Mouse (Mus musculus) mouse embryonic stem cell (cell line): ENCODE measurements around the gene Hoxa6.

Source experiments
- in situ Hi-C, 2 experiments: fragments of 300-500 bp; cut with MboI; formaldehyde crosslinking; loops; 1 replicate in 1 of 2; 3 replicates in 1 of 2; pipeline ENCODE4 v1.14.3; 2019 to 2020; ENCODE audit warnings: low sequenced_read_pairs in 2 of 2, low pct_unique_long_range_greater_than_20kb in 1 of 2, mixed read lengths in 1 of 2; ENCODE audit not compliant: unreplicated experiment in 1 of 2

Gene Hoxa6

GRCm38 (mm10) chr6:52177061-52177735 is 31.3 kb downstream of the Hoxa6 start, which contains the start of gene 5730596B20Rik:
TSS of gene 5730596B20Rik (plus strand) at chr6:52177498.
- in situ Hi-C loops = no loop called here

DNA sequence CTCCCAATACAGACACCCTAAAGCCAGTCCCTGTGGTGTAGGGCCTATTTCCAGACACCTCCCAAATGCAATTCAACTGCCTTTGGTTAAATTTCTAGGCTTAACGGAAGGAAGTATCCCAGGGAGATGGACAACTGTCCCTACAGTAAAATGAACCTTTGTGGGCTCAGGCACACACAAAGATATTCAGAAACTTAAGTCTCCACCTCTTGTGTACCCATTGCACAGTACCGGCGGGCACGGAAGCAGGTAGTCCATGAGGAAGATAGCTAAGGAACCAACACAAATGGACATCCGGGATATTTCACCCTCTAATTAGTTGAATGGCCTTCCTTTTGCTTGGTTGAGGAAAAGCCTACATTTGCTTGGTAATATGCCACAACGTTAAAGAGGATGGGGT is 32.1 kb downstream of the Hoxa6 start:
- in situ Hi-C loops = no loop called here

DNA sequence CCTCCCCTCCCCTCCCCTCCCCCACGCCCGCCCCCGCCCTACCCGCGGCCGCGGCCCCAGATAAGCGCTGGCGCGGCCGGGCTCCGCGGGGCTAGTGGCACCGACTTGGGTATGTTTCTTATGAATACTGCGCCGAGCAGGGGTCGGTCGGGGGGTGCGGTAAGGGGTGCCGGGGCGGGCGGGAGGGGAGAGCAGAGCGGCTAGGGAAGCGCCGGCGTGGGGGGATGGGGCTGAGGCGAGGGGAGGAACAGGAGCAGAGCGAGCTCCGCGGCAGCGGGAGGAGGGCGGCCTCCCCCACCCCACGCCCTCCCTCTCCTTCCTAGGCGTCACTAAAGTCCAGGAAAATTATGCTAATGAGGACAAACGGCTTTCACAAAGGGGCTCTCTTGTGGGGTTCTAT is 32.7 kb downstream of the Hoxa6 start:
- in situ Hi-C loops = no loop called here

DNA sequence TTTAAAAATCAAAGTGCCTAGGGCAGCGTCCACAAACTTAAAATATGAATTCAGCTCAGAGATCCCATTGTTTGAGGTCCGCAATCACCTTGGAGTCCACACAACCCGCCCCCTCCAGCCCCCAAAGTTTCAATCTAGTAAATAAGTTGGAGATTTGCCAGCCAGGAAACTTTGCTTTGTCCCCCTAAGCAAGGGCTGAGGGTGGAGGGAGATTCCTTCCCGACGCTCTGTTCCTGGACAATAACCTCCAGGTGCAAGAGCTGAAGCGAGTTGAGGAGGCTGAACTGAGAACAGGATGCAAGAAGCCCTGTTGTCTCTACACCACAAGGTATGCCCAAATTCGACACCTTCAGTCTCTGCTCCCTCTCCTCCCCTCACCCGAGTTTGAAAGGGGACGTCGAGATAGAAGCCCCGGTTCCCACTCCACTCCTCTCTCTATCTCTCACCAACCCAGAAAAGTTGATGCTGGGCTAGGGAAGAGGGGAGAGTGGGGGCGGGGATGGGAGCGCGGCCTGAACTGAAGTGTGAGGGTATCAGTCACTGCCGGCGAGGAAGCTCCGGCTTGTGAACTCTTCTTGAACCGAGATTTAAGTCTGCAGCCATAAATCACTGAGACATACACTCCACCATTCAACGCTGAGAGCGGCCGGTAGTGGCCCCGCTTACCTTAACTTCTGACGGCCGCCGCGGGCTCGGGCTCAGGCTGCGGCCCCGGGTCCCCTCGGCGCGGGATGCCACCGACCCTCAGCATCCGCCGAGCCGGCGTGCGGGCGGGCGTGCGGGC is 33.4 kb downstream of the Hoxa6 start:
- in situ Hi-C loops = no loop called here

DNA sequence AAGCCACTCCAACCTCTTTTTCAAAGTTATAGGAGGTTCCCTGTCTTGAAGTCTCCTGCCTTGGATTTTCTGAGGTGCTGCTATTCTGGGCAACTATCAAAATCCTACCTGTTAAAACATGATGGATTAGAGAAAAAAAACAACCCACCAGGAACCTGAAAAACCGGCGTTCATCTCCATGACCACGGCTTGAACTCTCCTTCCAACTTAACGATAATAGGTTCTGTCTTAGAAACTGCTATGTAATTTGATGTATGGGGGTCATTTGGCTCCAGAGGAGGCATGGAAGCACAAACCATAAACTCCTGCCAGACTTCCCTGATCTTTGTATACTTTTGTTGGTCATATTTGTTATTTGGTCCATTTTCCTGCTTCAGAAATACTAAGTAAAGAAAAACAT is 34.9 kb downstream of the Hoxa6 start:
- in situ Hi-C loops = no loop called here

- in situ Hi-C loops = no loop called here
Observed at GRCm38 (mm10) chr6:52172501-52172900, 36.0 kb downstream of the Hoxa6 start.

- in situ Hi-C loops = no loop called here
Observed at GRCm38 (mm10) chr6:52171938-52172337, 36.6 kb downstream of the Hoxa6 start.

DNA sequence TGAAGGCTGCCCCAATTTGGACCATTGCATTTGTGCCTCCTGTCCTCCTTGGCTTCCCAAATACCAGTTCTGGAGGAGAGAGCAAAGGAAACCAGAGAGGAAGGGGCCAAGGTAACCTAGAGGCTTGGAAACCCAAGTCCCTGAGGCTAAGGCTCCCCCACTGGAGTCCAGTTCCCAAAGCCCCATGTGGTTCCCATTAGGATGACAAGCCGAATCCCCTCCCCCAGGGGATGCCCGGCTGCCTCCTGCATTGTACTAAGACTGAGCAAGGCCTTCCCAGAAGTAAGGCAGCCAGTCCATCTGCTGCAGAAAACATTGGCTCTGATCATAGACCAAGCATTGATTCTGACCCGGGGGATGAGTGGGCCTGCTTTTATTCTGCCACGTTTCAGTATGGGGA is 37.2 kb downstream of the Hoxa6 start:
- in situ Hi-C loops = no loop called here

DNA sequence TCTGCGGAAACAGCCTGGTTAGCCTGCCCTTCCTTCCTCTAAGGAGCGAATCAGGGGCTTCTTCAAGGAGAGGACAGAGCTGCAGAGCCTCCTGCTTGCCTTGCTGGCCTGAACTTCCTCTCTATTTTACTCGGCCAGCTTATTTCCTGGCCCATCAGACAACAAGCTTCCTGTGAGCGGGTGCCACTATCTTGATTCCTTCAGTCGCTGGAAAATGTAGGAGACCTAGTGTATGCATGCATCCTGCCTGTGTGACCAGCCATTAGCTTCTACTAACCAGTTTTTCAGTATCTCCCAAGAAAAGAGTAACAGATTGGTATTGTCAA is 37.7 kb downstream of the Hoxa6 start:
- in situ Hi-C loops = no loop called here

DNA sequence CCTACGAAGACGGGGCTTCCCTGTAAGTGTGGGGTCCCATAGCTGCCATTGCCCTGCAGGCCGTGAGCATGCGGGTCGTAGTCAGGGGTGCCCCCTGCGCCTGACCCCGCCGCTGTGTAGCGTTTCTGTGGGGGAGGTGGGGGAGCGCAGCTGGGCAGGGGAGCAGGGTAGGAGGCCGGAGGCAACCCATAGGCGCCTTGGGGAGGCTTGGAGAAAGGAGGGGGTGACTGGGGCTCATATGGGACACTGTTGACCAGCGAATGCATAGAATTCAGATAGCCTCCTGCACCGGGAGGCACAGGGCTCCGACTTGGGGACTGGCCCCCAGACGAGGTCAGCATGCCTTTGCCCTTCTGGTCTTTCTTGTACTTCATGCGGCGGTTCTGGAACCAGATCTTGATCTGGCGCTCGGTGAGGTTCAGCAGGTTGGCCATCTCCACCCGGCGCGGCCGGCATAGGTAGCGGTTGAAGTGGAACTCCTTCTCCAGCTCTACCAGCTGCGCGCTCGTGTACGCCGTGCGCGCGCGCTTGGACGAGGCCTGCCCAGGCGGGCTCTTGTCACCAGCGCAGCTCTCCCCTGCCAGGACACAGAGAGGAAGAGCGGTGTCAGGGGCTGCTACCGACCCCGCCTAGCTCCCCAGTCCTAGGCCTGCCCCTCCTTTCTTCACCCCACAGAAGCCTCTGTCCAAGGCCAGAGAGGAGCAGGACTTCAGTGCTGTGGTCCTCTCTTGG is 38.2 kb downstream of the Hoxa6 start:
- in situ Hi-C loops = no loop called here

DNA sequence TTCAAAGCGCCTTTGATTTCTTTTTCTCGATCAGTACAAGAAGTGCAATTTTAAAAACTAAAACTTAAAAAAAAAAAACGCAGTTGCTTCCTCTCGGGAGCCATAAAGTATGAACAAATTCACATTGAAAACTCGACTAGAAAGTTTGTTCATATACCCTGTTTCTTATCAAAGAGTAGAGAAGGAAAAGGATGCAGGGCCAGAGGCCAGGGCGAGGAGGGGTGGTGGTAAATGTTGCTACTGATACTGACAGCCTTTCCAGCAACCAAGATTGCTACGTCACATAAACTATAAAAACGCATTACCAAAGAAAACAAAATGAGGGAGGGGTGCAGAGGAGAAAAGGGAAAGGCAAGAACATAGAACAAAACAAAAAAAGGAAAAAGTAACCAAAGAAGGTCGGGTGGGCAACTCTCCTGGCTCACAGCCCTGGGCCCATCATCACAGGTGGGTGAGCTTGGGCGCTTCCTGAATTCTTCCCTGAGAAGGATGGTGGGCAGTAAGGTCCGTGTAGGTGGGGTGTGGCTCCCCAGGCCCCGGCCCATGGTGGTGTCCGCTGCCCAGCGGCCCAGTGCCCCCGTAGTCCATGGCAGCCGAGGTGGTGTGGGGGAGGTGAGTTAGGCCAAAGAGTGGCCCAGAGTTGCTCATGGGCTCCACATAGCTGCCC is 38.9 kb downstream of the Hoxa6 start:
- in situ Hi-C loops = loop anchor here in 1 of 2 experiments (5.0 kb wide), 1 partner anchor 78 kb away; the partner anchor contains the start of gene Hoxa11

DNA sequence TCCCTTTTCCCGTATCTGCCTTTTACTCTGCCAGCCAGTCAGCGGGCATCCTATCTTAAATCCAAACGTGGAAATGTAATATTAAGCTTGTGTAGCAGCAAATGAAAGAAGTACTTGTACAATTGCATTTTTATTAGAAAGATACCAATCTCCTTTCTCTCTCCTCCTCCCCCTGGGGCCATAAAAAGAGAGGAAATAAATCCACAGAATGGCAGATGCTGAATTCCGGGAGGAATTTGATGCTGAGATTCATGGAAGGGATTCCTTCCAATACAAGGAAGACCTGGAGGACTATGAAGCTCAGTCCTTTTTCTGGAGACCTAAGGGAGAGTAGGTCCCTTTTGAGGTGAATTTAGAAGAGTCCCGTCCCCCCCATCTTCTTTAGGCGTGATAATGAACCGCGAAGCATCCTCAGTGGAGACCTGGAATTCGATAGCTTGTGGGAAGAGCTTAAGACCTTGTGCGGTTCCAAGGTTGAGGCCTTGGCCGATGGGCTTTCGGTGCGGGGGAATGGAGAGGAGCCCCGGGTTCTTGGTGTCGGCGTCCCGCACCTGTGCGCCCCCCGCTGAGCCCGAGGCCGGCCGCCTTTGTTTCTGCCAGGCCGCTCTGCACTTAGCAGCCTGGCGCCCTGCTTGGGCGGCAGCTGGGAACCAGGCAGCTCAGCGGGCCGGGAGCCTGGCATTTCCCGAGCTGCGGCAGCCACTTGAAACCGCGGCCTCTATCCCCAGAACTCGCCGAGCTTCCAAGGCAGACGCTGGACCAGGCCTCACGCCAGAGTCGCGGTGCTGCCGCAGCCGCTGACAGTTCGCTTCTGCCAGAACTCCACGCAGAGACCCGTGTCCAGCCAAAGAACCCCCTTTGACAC is 40.1 kb downstream of the Hoxa6 start:
- in situ Hi-C loops = loop anchor here in 1 of 2 experiments (5.0 kb wide), 1 partner anchor 79 kb away; the partner anchor contains the start of gene Hoxa11

DNA sequence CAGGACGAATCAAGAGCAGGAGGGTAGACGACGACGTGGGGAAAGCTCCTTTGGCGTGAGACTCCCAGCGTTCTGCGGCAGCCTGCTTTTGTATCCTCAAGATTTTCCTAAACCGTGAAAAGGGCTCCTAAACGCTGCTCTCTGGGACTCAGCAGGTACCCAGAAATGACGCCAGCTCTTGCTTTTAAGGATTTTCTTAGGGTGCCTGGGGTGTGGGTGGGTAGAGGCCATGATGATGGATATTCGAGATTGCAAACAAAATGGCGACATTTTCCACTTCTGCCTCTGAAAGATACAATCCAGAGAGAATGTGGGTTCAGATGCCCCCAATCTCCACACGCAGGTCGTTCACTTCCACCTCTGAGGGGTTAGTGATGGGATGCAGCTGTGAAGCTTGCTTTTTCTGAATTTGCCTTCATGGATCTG is 40.8 kb downstream of the Hoxa6 start:
- in situ Hi-C loops = loop anchor here in 1 of 2 experiments (5.0 kb wide), 1 partner anchor 80 kb away; the partner anchor contains the start of gene Hoxa11

GRCm38 (mm10) chr6:52167176-52167575 is 41.3 kb downstream of the Hoxa6 start:
- in situ Hi-C loops = loop anchor here in 1 of 2 experiments (5.0 kb wide), 1 partner anchor 80 kb away; the partner anchor contains the start of gene Hoxa11

DNA sequence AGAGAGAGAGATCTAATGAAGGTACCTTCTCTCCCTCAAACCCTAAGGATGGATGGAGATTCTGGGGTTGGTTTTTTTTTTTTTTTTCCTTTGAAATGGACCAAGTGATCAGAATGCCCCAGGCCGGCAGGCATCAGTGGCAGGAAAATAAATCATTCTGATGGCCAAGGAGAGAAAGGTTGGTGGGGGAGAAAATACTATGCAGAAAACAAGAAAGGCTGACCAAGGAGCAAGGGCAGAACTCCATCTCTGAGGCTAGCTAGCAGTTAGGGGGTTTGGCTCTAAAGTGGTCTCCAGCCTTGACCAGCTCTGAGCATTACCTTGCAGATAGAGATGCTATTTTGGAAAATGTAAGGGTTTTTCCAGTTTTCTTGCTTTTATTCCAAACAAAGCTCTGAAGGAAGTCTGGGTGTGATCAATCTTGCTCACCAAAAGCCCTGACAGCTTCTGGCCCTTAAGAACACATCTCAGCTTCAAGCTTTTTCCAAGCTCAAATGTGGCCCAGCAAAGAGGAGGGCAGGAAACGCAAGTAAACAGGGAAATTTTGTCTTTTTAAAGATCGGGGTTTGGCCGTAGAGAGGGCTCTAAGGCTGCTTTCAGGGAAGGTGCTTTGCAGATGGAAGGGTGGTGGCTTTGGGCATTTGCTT is 42.0 kb downstream of the Hoxa6 start:
- in situ Hi-C loops = loop anchor here in 1 of 2 experiments (5.0 kb wide), 1 partner anchor 81 kb away; the partner anchor contains the start of gene Hoxa11

GRCm38 (mm10) chr6:52165441-52166370 is 42.8 kb downstream of the Hoxa6 start:
- in situ Hi-C loops = loop anchor here in 1 of 2 experiments (5.0 kb wide), 1 partner anchor 82 kb away; the partner anchor contains the start of gene Hoxa11
